Mouse (Mus musculus) right cerebral cortex, postnatal 36 days (tissue): ENCODE results near the gene Wwox.

Experiments used
- DNase-seq, 2 experiments: peaks; one replicate each; pipeline ENCODE4 v3.0.0; 2022; ENCODE audit warnings: low spot score in 2 of 2, mixed read lengths in 1 of 2

Wwox gene

DNA sequence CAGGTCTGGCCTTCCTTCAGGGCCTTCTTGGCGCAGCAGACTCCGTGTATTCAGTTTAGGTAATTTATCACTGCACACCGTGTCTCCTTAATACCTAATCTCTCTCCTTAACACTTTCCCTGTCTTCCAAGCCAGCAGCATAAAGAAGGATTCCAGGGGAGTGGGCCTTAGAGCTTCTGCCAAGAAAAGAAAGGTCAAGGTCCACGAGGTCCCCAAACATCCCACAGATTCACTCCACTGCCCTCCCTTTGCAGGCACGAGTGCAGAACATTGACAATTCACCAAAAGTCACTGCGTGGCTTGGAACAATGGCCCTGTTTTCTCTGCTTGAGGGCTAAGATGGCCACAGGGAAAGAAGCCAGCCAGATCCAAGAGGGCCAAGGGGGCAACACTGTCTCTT, 96.7 kb downstream of the Wwox start:
- no peak for DNase-seq

DNA sequence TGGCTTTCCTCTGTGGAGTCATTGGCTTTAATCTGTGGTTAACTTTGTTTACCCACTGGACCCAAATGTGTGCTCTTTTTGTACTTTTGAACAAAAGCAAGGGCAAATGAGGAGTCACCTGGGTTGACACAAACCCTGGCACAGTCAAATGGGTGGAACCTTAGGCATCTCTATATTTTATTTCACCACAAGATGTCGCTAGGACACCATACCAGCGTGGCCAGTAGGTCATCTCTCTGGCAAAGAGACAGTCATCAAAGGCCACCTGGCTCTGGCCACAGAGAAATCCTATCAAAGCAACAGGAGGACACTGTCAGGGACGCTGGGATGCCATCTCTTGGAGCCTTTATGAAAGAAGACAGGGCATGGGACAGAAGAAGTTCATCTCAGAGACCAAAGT, 101.7 kb downstream of the Wwox start:
- peak in 1 of 2 experiments; percentile 4 for DNase-seq

DNA sequence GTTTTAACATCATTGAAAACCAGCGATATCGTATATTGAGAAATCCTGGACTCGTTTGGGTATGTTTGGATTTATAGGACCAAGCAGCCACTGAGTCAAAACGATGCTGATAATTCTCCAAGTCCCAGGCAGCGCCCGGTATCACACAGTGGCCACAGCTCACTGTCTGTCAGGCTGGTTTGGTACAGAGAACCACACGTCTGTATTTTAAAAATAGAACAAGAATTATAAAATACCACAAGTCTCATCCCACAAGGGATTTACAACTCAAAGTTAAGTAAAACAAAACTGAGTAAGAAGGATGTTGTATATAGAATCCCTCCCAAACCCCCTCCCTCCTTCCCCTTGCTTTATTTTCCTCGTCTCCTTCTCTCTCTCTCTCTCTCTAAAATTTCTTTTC, 108.9 kb downstream of the Wwox start:
- DNase-seq: no peak

DNA sequence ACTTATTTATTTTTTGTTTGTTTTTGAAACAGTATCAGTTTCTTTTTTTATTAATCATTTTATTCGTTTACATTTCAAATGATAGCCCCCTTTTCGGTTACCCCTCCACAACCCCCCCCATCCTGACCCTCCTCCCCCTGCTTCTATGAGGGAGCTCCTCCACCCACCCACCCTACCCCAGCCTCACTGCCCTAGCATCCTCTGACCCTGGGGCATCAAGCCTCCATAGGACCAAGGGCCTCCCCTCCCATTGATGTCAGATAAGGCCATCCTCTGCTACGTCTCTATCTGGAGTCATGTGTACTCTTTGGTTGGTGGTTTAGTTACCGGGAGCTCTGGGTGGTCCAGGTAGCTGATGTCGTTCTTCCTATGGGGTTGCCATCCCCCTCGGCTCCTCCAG, 109.4 kb downstream of the Wwox start:
- DNase-seq: no peak

DNA sequence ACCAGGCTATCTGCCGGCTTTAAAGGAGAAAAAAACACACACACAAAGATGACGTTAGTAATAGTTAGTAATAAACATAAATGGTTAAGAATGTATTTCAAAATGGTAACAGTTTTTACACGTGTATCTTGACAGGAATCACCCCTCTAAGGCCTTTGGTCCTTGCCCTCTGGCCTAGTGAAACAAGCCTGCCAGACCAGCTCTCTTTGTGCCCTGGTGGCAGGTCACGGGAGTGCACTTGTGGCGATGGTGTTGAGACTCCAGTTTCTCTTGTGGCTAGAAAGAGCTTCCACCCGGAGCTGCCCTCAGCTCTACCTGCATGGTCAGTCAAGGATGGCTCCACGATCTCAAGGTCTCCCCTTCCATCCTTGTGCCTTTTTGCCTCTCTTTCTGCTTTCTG, 110.6 kb downstream of the Wwox start:
- no peak for DNase-seq

DNA sequence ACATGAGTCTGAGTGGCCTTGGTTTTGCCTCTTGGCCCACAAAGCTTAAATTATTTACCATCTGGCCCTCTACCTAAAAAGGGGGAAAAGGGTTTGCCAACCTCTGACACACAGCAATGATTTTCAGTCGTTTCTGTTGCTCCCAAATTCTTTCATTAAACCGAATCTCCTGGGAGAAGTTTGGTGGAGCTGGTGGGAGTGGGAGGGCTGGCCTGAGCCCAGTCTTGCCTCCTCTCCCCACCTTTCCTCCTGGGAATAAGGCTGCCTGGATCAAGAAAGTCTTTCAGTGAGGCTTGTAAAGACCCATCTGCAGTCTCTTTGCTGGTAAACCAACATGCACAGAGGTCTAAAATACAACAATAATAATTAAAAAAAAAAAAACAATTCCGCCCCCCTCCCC, 113.2 kb downstream of the Wwox start:
- no peak for DNase-seq

DNA sequence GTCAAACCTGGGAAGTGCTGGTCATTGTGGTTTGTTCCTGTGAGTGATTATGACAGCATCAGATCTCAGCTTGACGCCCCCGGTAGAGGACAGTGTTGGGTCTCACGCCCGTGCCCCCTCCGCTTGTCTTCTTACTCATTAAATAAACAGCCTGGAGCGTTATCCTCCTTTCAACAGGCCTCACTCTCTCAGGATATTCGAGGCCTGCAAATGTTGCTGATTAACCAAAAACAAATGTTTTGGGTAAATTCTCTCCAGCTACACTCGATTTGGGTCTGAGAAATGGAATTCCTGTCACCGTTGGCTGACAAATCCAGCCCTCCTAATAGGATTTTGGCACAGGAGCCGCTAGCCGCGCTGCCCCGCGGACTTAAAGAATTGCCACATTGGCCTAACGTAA, 115.5 kb downstream of the Wwox start:
- DNase-seq: no peak

DNA sequence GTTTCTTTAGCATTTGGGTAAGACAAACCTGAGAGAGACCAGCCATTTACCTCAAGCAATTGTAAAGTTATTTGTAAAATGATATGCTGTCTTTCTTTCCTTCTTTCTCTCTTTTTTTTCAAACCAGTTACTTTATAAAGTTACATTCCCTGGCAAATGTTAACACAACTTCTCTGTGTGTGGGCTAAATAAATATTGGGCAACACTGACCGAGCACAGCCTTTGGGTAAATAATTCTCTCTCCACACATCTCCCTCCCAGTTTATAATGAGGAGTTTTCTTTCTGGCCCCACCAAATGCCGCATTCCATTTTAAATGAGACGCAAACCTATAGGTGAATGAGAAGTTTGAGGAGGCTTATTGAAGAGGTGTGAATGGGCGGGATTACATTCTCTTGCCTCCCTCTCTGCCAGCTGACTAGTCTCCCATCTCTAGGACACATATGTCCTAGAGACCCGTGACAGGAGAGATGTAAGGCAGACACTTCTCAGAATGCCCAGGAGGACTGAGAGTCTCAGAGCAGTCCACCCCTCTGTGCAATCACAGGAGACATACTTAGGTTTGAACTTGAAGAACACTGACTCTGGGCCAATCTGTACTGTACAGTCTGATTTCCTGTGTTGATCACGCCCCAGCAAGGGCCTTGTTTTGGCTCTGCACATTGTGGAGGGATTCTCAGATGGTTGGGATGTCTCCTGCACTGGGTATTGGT, 116.2 kb downstream of the Wwox start:
- DNase-seq: no peak

DNA sequence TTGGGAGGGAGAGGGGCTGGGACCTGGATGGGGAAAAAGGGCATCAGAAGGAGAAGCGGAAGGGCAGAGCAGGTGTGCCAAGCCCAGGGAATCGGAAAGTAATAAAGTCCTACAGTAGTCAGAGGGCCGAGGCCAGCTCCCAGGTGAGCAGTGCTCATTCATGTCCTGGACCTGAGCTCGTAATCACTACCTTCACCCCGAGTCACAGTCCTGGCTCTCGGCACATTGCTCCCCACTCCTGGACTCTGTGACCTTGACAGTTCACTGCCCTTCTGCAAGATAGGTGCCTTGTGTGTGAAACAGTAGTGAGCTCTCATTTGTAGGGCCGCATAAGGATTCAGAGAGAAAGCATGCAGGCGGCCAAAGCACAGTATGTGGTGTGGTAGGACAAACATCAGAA, 121.7 kb downstream of the Wwox start:
- DNase-seq: no peak

DNA sequence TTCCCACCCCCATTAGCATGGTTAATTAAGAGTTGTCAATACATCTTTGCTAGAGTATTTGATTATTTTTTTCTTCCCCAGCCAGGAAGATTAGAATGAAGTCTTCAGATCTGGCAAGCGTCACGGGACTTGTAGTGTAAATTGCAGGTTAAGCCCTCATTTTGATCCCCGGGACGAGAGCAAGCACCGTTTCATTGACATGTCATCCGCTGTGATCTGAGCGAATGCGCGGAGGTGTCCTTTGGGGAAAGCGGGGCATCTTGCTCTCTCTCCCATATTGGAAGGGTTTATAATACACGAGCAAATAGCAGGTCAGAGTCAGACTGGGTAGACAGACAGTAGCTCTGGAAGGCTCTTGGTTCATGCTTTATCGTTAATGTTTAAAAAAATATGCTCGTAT, 123.0 kb downstream of the Wwox start:
- DNase-seq: no peak

DNA sequence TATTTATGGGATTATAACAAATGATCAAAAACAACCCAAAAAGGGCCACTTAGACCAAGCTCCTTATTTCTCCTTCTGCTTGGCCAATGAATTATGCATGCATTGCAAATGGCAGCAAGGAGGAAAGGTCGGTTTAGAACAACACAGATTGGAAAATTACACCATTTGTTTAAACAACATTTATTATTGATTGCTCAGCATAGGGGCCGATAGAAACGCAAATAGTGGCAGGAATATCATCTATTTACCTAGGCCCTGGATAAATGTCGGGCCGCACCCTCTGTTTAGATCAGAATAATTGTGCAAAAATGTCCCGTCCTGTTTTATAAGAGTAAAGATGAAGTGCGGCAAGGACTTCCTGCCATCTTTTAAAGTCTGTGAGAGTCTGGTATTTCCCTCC, 123.9 kb downstream of the Wwox start:
- DNase-seq: no peak

DNA sequence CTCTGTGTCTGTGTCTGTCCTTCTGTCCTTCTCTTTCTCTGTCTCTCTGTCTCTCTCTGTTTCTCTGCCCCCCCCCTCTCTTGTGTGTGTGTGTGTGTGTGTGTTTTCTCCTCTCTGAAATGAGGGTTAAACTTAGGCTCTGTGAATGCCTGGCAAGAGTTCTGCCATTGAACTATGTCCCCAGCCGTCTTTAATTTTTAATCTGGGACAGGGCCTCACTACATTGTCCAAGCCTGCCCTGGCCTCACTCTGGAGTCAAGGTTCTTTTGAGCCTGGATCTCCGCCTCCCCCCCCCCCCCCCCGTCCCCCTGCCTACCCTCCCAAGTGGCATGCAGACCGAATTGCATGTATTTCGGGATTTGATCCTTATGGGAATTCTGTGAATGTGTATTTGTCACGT, 124.6 kb downstream of the Wwox start:
- DNase-seq: no peak

DNA sequence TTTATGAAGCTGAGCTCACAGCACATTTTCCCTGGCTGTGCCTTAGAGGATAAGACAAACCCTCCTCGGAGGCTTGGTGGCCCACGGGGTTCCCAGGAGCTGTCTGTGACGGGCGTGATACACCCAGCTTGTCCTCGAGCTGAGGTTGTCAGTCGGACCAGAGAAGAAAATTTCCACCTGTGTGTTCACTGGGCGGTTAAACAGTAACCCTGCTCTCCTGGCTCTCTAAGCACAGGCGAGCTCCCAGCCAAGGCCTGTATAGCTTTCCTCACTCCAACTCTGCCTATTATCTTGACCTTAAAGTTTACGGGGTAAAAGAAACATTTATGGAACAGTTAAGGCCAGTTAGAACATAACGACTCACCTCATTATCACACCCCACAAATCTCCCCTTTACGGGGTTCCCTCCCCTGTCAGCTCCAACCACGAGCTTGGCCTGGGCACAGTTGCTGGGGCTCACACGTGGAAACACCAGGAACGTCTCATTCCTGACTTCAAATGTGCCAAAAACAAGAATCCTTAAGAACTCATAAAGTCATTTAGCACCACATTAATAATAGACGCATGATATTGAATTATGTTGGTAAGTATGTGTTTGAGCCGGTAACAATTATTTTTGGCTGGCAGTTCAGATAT, 129.2 kb downstream of the Wwox start:
- DNase-seq: no peak

DNA sequence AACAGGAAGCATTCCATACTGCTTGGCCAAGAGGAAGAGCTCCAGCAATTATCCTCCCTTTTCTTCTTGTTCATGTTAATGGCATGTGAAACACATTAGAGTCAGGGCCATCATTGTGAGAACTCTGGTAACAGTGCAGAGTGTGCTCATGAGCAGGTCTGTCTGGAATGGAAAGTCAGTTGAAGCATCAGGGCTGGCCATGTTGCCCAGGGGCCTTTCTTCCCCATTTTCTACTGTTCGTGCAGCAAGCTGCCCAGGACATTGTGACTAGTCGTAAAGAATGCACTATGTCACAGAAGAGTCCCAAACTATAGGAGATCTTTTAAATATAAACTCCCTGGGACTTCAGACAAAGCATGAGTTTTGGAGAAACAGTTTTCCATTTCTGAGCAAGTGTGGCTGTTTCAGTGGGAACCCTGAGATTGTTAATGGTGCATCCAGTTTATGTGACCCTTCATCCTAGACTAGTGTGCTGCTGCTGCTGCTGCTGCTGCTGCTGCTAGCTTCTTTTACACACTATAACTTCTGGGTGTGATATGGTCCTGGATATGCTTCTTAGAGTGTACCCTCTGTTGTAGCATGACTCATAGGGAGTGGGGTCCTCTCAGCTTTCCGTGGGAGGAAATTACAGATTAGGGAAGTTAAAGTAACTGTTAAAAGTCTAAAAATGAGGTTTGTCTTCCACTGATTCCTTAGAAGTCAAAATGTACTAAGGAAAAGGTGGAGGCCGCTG, 133.7 kb downstream of the Wwox start:
- DNase-seq: no peak

DNA sequence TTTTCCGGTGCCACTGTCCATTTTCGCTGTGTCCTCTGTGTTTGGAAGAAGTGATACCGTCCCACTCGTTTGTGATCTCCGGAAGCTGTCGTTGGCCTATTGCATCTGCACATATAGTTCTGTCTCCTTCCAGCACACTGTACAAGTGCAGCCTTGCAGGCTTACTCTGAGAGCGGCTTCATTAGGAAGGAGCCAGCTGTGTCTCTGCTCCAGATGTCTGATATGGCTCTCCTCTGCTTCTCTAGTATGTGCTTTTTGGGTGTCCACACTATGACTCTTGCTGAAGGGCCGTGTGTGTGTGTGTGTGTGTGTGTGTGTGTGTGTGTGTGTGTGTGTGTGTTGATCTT, 134.3 kb downstream of the Wwox start:
- no peak for DNase-seq

DNA sequence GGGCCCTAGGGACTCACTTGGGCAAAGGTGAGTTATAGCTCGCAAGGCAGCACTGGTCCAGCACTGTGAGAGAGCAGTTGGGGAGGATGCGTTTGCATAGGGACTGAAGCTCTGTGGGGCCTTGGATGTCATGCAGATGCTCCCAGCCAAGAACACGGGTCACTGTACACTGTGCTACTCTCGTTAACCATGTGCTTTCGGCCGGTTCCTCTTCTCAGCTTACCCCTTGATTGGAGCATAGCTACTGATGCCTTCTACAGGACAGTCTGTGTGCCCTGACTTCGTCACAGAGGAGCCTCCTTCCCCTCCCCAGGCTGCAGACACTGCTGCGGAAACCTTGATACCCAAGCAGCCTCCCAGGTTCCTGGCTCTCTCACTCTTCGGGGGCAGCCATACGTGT, 139.8 kb downstream of the Wwox start:
- no peak for DNase-seq

DNA sequence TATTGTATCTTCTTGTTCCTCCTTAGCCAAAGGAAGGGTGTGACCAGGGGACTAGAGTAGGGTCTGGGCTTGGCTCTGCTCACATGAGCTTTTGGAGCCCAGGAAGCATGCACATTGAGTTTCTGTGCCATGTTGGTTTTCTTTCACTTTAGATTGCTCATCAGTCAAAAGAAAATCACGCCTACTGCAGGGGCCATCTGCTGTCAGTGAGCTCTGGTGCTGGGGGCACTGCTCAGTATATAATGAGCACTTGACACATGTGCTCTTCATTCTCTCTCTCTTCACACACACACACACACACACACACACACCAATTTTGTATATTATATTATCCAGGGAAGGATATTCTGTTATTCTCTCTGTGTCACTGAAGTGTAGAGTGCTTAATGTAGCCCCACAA, 141.2 kb downstream of the Wwox start:
- no peak for DNase-seq

DNA sequence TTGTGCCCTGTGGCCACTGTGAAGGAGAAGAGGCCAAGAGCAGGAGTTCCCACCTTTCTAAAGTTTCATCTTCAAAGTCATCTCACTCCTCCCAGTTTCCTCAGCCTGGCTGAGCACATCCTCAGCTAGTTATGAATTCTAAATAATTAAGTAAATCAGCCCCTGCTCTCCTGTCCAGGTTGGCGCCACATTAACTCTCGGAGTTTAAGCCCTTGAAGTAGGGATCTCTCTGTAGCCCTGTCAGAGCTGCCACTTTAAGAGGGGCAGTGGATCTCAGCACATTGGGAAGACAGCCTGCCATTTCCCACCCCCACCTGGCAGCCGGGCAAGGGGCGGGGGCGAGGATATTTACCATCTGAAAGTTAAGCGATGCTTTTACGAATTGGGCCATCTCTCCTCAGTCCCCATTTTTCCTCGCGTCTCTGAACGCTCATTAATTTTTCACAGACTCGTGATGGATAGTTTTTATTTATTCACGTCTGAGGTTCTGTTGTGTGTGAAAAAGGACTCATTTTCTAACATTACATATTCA, 150.9 kb downstream of the Wwox start:
- no peak for DNase-seq

DNA sequence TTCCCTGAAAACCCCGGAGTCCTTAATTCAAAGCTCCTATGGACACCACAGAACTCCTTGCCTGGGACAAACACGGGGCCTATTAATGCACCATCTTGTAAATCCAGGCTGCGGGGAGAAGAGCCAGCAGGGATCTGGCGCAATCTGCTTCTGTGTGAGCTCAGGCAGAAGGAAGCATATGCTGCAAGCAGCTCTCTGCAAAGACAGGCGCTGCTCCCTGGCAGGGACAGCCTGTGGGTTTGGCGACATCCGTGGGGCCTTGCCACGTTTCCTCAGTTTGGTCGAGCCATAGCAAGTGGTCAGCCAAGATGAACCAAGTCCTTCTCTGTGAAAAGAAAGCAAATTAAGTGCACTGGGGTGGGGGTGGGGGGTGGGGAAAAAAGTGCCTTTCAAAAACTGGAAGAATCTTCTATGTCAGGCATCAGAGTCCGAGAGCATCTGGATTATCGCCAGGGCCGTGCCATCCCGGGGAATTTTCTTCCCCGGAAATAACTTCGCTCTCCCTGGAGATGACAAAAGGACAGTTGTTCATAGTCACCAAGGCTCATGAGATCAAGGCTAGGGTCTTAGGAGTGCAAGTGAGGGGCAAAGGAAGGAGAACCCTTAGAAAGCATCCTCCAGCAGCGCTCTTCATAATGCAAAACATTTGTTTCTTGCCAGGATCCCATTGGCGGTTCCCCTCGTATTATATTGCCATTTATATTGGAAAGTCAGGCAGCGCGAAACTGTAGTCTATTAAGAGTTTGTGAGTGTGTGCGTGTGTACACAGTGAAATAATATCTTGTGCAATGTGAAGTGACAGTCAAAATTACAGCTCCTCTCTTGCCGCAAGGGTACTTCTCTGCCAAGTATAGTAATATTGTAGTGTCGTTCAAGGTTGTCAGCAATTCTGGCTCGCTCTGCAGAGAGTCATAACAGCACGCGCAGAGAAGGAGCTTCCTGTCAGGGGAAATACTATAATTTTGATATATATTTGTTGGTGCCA, 152.1 kb downstream of the Wwox start:
- DNase-seq: peak; percentile 29 to 48

DNA sequence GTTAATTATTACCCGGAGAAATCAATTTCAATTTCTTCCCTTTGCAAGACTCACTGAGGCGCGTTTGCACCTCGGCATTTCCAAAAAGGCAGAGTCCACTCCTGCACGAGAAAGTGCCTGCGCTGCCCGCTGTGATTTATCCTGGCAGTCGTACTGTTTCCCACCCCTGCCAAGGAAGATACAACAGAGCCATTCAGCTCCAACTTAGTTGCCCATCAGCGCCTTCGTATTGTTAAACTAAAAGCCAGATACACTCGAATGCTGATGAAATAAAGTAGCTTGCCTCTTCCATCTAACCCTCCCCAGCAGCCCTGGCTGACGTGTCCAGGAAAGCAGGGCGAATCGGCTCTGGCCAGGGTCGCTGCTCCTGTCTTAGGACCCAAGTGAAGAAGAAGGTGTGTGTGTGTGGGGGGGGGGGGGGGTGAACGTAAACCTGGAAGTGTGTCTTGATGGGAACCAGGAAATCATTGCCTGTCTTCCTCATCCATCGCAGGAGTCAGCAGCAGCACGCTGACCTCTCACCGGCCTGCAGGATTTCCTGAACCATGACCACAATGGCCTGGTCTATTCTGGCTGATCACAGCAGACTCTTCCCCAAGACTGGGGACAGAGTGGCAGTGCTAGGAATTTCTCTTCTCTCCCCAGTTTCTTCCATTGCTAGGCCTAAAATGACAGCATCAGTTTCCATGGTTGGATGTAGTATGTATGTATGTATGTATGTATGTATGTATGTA, 154.1 kb downstream of the Wwox start:
- no peak for DNase-seq

DNA sequence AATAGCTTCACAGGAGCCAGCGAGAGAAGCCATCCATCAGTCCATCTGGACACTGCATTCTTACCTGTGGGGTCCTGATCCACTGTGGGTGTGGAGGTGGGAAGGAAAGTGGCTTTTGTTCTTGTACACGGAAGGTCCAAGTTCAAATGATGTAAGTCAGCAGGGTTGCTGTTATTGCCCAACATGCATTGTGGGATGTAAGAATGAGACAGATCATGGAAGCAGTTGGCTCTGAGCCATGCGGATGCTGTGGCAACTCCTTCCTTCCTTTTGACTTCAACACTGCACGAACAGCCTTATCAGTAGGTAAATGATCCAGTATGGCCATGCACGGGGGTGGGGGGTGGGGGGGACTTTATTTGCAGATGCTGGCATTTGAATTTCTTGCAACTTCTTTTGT, 155.4 kb downstream of the Wwox start:
- DNase-seq: no peak
